Mouse (Mus musculus): Measurements from ENCODE around the gene Ccdc18.
"Not testable (repeated sequence)": the region's sequence is repeated elsewhere in the genome, so short reads cannot be mapped to it uniquely, and the experiment has no call there.

Gene Ccdc18

GRCm38 (mm10) chr5:108132441-108133243, at the start of gene Ccdc18, which contains the start of gene Tmed5:
Gene Ccdc18 (plus strand): TSS chr5:108132875.
Gene Tmed5 (minus strand): TSS chr5:108132620.
- DNase-seq, result peak; percentile 97 to 99

GRCm38 (mm10) chr5:108085440-108085839, 47.2 kb upstream of the Ccdc18 start:
- no peak for DNase-seq

DNA sequence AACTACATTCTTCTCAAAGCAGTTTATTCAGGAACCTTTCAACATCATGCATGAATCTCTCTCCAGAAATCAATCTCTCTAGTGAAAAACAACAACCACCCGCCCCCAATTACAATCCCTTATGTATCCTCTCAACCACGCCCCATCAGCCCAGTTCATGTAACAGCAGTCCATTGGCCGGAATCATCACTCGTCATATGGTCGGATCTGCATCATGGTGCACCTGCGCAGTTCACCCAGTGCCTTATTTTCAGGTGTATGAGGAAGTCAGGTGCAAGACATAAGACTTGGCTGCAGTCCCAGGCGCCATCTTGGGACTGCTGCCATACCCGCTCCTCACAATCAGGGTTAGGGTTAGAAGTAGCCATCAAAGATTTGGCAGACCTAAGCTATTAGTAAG, 39.9 kb upstream of the Ccdc18 start:
- not testable (repeated sequence) for DNase-seq

DNA sequence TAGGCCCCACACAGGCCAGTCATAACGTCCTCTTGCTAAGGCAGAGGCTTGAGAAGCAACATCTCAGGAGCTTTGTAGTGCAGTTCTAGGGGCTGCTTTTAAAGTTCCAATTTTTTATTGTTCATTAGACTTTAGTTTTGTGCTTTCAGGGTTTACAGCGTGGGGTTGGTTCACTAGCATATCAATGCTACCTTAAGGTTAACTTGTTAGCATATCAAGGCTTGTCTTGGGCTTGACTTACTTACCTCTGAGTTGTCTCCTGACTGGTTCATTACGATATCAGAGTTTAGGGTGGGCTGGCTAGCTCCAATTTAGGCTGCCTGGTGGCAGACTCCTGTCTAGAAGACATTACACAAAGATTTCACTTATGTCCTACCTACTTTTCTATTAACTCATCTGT, 35.0 kb upstream of the Ccdc18 start:
- DNase-seq, result no peak

DNA sequence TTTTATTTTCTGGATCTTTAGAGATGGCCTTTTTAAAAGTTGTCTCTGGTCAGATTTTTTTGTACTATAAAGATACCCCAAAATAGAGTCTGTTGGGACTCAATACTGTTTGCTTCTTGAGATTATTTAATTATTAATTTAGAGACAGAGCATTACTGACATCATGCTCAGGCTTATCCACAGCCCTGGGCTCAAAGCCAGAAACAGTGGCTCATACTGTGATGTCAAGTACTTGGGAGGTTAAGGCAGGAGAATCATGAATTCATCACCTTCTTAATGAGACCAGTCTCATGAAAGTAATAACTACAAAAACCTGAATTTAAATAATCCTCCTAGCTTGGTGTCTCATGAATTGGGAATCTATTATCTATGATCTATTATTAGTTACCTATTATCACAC, 32.5 kb upstream of the Ccdc18 start:
- peak in 1 of 2 experiments; percentile 36 for DNase-seq

DNA sequence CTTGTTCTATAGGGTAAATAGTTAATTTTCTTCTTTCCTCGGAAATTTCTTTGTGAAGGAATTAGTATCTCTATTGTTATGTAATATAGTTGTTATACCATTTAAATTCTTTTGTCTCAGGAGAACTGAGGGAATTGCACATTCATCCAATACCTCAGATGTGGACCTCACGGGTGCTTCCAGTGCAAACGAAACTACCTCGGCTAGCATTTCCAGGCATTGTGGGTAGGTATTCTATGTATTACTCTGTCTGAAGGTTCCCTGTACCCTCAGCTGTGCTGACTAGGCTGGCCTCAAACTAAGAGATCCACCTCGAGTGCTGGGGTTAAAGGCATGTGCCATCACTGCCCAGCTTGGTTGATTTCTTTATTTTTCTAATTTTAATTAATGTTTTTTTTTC, 28.4 kb upstream of the Ccdc18 start:
- no peak for DNase-seq

DNA sequence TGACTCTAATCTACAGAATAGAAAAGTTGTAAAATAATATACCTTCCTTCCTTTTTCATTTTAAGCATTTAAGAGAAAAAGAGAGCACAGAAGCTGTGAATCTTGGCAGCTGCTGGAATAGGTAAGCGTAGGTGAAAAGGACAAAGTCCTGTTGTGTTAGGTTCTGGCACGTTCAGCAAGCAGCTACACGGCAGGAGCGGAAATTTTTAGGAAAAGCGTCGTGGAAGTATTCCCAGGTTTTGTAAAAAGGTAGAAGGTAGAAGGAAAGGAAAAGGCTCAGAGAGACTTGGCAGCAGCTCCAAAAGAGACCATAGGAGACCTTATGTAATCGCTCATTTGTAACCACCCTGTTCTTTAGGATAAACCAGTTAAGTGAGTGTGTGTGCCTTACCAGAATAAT, 23.3 kb upstream of the Ccdc18 start:
- no peak for DNase-seq

GRCm38 (mm10) chr5:108117693-108118092, 15.0 kb upstream of the Ccdc18 start:
- DNase-seq, result no peak

- no peak for DNase-seq
Observed at GRCm38 (mm10) chr5:108120221-108120900, 12.3 kb upstream of the Ccdc18 start.

GRCm38 (mm10) chr5:108131849-108132440, 730 bp upstream of the Ccdc18 start:
- no peak for DNase-seq

- no peak for DNase-seq
Observed at GRCm38 (mm10) chr5:108152592-108152991, 19.9 kb downstream of the Ccdc18 start.

DNA sequence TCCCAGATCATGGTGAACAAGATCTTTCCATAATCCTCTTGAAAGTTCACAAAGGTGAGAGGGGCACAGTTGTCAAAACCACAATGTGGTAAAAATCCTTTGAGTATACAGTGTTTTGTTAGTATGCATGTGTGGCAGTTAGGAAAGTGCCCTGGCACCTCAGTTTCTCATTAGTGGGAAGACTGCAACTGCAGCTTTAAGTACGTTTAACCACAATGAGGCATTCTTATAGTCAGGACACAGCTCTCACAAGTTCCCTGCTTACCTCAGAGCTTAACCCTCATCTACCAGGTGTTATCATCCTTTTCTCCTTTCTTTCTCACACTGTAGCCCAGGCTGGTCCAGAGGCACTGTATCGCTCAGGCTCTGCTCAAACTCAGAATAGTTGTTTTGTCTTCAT, 28.1 kb downstream of the Ccdc18 start:
- DNase-seq, result no peak

GRCm38 (mm10) chr5:108163695-108164094, 31.0 kb downstream of the Ccdc18 start:
- DNase-seq, result peak; percentile 26 to 69

DNA sequence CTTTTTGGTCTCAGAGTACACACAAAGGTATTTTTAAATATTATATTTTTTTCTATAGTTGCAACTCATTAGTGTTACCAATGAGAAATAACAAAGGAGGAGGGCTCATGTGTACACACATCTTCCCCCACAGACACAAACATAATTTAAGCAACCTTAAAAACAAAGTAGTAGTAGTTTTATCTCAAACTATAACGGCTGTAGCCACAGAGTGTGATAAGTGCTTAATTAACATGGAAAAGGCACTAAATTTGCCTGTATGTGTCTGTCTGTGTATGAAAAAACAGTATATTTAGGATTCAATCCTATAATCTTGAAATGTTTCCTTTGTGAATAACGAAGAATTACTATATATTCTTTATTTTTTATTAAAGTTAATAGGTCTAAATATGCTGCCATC, 51.4 kb downstream of the Ccdc18 start:
- no peak for DNase-seq

GRCm38 (mm10) chr5:108188967-108189366, 56.3 kb downstream of the Ccdc18 start:
- no peak for DNase-seq

DNA sequence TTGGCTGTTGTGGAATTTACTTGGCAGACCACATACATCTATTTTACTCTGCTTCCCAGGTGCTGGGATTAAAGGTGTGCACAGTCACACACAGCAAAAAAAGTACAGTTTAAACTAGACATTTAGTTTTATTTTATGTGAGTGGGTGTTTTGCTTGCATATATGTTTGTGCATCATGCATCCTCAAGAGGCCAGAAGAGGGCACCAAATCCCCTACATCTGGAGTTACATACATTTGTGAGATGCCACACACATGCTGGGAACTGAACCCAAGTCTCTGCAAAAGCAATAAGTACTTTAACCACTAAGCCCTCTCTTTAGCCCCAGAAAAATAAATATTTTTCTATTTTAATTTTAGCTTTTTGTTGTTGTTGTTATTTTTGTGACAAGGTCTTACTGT, 73.3 kb downstream of the Ccdc18 start:
- no peak for DNase-seq

DNA sequence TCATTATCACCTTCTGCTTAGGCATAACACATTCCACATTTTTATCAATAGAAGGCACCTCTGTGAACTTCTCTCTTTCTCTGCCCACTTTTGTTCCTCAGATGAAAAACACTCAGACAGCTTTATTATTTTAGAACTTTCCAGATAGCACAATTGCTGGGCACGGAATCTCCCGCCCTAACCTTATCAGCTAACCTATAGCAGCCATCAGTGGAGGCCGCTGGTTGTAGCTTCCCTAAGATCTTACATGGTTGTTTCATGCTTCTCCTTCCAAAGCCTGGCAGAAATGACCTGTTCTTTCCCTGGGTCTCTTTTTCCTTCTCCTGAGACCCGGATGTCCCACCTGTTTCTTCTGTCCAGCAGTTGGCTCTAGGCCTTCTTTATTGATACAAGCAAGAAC, 78.8 kb downstream of the Ccdc18 start:
- DNase-seq, result no peak

DNA sequence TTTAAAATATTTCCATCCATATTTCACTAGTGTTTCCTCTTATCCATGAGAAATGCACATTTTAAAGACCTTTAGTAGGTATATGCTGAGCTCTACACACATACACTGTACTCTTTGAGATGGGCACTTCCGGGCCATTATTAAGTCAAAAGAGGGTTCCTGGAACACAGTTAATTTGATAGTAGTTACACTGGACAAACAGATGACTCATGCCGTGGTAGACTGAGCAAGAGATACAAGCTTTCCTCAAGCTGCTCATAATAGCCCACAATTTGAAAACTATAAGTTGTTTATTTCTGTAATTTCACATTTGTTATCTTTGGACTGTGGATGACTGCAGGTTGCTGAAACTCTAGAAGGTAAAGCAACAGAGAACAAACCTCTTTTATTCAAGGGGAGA, 82.3 kb downstream of the Ccdc18 start:
- DNase-seq, result no peak

GRCm38 (mm10) chr5:108224077-108224476, 91.4 kb downstream of the Ccdc18 start:
- no peak for DNase-seq

DNA sequence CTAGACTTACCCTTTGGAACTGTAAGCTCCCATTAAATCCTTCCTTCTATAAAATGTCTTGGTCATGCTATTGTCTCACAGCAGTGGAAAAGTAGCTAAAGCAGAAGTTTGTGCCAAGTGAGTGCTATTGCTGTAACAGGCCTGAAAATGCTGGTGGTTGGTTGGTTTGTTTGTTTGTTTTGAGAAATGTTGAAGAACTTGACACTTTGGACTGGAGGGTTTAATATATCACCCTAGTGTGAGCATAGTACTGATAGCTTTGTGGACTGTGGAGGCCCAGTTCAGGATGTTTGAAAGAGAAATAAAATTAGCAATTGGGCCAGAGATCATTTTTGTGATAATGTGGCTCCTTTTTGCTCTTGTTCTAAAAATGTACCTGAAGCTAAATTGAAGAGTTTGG, 93.5 kb downstream of the Ccdc18 start:
- no peak for DNase-seq

DNA sequence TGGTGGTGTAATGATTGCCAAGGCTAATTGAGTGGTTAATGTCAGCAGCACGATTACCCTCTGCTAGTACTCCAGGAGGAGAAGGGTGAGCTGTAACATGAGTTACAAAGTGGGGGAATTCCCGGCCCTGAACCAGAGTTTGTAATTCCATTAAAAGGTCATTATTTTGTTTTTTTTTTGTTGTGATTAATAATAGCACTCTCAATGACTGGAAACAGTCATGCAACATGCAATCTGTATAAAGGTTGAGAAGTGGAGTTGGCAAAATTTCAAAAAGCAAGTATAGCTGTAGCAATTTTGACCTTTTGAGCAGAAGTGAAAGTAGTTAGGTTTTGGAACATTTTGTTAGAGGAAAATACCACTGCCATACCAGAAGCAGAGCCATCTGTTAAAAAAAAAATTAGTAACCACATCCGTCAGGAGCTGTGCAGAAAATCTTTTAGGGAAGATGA, 113.7 kb downstream of the Ccdc18 start:
- DNase-seq, result no peak

DNA sequence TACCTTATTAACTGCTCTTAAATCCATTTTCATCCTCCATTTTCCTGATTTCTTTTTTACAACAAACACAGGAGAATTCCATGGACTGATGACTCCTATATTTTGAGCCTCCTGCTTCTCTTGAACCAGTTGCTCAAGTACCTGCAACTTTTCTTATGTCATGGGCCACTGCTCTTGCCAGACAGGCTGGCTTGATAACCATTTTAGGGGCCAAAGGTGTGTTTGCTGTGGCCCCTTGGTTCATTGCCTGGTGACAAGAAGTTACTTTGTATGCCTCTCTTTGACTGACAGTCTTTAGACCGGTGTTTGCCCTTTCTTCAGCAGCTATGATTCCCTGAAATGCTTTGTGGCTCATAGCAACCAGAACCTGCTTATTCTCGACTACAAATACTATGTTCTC, 117.4 kb downstream of the Ccdc18 start:
- no peak for DNase-seq

- no peak for DNase-seq
Observed at GRCm38 (mm10) chr5:108255259-108255658, 122.6 kb downstream of the Ccdc18 start.

- peak; percentile 35 to 48 for DNase-seq
Observed at GRCm38 (mm10) chr5:108262722-108263121, 130.0 kb downstream of the Ccdc18 start.

Measured in cerebellum, postnatal 25 days (tissue).